Mouse (Mus musculus): Measurements from ENCODE around the gene Dock1.

Gene Dock1

DNA sequence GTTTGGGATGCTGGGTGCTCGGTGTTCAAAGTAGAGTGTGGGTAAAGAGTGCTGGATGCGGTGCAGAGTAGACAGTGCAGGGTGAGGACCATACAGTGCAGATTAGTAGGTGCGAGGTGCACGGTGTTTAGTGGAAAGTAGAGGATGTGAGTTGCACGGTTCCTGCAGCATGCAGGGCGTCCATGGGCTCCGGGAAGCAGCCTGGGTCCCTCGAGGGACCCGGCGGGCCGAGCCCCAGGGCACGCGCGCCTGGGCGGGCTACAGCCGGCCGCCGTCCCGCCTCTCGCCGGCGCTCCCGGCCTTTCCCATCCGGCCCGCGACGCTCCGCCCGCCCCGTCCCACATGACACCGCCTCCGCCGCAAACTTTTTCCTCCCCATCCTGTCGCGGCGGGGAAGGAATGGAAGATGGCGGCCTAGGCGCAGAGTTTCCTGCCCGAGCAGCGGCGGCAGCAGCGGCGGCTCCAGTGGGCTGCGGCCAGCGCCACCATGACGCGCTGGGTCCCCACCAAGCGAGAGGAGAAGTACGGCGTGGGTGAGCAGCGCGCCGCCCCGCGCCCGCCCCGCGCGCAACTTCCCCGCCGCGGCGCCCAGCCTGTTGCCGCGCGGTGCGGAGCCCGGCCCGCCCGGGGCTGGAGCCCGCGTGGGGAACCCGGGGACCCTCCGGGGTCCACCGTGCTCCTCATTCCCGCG is at the start of gene Dock1:
Gene Dock1 (plus strand): TSS at position 343 of the 691 bp plus-strand sequence.
- DNase-seq: peak; percentile 4

DNA sequence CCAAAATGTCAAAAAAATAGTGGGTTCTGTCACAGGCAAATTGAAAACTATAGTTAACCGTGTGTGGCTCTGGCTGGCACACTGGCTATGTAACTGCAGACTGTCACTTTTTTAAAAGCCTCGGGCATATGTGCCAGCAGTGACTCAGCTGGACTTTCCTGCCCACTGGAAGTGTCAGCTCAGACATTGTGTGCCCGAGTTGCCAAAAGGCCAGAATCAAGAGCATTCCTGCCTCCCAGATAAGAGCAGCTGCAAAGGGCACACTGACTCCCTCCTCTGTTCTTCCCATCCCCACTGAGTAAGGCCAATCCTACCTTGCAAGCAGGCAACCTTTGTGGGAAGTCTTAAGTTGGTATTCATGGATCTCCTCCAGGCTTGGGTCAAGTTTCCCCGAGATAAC is 42.5 kb upstream of the Dock1 start:
- no peak for DNase-seq

DNA sequence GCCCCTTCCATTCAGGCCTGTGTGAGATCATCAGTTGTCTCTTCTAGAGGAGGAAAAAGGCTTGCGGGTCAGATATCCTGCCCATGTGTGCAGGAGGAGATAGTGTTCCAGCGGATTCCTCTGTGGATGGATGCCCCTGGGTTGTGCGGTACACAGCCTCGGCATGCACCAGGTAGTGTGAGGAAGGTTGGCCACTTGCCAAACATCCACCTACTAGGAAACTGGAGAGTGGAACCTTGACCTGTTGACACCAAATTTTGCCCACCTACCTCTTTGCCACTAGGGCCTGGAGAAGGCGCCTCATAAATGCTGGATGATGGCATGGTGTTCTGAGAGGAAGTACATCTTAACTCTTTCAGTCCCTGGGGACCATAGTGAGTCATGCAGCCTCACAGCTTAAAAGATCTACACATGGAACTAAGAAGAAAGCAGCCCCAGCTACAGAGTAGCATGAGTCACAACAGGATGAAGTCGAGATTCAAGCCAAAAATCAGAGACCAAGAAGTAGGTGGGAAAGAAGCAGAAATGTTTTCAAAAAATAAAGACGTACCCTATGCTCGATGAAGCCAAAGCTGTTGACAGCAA is 20.1 kb upstream of the Dock1 start:
- no peak for DNase-seq

DNA sequence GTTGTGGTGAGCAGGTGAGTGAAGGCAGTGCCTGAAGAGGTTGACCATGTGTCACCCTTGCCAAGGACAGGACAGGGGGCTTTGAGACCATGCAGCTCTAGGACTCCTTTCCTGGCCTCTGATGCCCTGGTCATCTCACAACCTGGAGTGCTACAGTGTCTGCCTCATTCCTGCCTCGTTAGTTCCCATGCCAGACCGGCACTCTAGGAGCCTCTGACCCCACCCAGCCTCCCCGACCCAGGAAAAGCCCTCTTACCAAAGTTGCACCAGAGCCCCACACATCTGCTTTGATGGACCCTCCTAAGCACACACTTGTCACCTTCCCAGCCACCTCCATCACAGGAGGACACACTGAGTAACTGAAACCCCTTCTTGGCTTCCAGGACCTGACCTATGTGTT is 19.4 kb upstream of the Dock1 start:
- DNase-seq: no peak

DNA sequence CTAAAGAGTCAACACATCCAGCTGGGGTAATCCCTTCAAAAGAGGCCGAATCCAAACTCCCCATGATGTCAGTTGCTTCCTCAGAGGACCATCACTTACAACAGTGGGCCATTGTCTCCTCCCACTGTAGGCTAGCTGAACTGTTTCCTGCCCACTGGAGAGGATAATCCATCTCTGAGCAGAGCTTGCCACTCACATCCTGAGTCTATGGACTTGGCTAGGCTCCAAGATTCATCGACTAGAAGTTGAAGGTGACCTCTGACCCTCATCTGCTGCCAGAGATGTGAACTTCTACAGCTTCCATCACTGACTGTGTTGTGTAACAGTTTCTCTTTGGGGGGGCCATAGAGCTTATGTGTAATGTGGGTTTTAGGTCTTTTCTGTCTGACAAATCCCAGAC is 7.2 kb upstream of the Dock1 start:
- DNase-seq: no peak

DNA sequence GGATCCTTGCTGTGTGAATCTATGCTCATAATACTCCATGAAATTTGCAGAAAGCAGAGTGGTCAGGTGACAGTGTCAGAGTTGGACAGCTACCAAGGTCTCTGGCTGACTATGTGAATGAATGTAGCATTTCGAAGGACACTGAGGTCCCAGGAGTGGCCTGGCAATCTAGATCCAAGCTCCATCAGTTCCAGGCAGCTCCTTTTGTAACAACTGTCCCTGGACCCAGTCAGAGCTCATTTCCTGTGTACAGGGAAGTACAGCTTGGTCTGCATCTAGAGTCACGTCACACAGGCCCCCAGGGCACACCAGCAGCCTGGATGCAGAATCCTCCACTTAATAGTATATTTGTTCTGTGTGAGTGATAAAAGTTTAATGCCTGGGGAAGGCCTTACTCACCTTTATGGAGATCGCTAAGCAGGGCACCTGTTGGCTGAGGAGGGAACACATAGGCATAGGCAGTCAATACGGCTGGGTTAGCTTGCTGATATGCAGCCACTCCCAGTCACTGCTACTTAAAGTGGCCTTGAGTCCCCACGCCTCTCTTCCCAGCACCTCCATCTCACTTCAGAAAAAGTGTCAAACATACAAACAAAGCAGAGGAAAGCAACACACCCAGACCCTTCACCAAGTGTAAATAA is 4.7 kb upstream of the Dock1 start:
- DNase-seq: no peak

DNA sequence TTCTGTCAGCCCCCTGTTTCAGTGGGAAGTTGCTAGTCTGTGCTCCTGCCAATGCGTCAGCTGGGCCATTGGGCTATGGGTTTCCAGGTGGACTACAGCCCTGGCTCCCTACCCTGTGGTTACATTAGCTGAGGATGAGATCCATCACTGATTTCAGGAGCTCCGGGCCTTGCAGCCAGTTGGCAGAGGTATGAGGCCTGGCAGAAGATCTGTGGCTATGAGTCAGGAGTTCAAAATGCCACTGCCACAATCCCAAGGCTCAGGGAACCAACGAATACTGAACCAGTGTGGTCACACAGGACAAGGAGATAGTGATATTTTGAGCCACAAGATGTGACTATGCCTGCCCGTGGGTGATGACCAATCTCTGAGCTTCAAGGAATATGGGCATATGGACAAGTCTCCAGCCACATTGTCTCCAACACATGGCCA is 3.2 kb upstream of the Dock1 start:
- no peak for DNase-seq

DNA sequence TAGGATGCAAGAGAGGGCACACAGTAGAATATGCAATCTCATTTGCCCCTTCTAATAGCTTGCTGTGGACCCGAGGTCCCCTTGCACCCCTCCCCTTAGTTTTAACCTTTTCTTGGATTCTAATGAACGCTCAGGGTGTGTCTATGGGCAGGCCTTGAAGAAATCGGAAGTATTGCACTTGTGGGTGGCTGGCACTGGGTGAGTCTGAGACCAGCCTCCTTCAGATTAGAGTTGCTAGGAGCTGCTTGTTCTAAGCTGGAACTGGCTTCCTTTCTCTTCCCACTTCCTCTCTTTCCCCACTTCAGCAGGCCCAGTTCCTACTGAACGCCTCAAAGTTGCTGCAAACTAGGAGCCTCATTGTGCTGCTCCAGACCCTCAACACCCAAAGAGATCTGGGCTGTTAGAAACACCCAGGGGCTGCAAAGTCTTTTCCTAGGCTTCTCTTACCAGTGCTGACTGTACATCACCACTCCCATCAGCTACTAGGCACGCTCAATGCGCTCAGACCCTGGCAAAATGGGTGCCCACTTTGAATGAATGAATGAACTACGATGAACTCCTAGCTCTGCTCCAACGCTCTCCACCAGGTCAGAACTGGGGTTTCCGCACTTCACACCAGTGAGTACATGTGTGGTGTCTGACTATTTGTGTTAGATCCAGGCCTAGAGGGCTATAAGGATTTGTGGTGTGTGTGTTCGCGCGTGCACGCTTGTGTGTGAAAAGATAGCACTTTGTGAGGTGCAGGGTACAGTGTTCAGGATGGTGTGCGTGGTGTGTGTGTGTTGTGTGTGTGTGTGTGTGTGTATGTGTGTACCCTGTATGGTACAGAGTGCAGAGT is 761 bp upstream of the Dock1 start:
- DNase-seq: no peak

DNA sequence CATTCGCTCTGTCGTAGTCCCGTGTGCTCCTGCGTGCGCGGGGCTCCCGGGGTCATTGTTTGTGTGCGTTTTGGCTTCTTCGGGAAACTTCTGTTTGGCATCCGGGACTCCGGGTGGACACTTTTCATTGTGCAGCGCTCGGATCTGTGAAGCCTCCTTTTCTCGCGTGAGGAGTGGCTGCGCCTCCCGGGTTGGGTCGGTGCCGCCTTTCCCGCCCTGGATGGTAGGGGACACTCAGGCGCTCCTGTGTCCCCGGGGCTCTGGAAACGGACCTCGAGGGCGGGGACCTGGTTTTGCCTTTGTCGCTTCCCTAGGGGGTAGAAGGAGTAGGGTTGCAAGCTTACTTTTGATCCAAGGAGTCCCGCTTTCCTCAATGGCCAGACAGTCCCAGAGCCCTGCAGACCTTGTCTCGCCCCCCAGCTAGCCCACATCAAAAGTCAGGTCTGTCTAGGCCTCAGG is 578 bp downstream of the Dock1 start:
- DNase-seq: no peak

DNA sequence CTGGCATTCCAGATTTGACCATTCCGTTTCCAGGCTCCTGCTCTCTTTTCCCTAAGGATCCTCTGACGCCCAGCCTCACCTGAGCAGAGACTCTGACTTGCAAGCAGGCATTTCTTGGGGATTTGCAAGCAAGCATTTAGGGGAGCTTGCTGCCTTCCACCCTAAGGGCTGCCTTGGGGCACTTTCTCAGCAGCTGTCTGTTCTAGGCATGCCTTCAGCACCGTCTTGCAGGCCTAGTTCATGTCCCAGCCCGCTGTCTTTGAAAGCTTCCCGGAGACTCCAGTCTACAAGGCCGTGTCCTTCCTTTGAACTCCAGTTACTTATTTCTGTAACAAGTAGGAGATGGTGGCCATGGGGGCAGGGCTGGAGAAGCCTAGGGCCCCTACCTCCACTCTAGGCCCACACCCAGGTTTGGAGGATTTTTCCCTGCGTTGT is 1.0 kb downstream of the Dock1 start:
- no peak for DNase-seq

DNA sequence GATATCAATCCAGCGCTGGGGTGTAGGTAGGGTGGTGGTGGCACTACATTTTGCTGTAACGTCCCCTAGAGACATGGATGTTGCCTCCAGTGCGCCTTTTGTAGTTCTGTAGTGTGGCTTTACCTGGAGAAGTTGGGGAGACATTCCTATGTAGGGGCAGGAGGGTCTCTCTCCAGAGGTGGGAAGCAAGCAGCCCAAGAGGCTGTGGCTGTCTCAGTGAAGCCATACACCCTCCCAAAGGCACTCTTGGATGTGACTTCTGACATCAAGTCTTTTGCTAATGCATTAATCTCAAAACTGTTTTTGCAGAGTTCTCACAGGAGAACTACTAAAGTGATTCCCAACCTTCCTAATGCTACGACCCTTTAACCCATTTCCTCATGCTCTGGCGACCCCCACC is 2.7 kb downstream of the Dock1 start:
- DNase-seq: no peak

DNA sequence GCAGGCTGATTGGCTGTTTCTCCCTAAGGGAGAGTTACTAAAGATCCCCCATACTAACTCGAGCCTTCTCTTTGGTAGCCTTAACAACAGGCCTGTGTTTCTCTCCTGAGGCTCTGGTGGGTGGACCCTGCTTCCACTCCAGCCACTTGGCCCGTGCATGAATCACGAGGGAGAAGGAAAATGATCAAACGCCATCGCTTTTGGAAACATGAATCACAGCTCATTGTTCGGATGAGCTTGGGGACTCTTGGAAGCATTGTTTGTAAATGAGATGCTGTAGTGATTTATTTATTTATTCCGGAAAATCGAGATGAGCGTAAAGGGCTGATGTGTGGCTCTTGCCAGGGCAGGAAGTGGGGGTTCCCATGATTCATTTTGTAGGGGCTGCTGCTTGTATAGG is 3.5 kb downstream of the Dock1 start:
- DNase-seq: no peak

DNA sequence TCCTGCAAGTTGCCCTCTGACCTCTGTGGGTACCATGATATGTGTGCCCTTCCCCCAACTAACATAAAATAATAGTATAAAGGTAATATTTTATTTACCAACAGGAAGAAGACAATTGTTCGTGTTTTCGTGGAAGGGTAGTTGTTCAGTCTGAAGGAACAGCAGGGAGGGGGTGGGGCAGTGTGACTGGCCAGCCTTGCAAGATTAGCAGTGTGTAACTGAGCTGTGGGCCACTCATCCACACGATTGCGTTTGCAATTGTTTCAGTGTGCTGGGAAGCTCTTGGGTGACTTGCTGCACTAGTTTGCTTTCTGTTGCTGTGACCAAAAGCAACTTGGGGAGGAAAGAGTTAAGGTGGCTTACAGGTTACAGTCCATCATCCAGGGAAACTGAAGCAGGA is 7.4 kb downstream of the Dock1 start:
- no peak for DNase-seq

DNA sequence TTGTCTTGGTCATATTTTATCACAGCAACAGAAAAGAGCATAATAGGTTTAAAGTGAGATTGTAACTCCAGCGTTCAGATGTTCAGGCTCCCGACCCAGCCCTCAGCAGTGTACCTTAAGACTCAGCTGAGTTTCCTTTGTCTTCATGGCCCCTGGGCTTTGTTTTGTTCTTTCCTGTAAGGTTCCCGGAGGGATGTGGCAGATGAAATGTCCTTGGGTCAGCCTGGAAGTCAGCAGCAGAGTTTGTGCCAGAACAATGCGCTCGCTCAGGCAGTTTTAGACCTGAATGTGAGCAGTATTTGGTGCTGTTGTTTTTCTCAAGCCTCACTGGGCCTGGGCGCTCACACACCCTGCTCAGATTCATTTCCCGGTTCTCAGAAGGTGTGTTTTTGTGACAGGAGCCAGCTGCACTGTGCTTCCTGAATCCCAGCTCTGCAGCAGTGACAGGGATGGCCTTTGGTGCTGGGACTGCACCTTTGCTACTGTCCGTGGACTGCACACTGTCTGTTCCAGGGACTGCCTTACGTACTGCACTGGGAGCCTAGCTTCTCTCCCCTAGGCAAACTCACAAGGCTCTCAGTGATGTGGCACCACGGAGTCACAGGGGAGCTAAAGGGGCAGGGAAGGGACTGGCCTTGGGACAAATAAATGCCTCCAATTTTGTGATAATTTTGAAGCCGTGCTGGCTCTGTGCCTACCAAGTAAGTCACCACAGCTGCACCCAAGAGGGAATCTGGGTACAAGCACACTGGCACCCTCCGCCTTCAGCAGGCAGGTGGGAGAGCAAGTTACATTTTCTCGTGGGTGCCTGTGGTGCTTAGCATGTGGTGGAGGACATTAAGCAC is 9.1 kb downstream of the Dock1 start:
- no peak for DNase-seq

DNA sequence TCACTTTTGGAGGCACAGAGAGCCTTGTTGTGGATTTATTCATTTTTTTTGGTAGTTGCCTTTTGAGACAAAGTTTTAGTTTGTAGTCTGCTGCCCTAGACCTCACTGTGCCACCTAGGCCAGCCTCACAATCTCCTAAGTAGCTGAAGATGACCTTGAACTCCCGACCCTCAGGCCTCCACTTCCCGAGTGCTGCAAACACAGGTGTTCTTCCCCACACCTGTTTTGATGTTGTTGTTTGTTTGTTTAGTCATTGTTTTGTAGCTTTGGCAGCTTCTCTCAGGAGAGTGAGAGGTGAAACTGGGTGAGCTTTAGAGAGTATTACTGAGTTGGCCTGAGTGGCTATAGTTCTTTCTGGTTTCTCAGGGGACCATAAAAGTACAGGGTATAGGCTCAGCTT is 9.7 kb downstream of the Dock1 start:
- no peak for DNase-seq

DNA sequence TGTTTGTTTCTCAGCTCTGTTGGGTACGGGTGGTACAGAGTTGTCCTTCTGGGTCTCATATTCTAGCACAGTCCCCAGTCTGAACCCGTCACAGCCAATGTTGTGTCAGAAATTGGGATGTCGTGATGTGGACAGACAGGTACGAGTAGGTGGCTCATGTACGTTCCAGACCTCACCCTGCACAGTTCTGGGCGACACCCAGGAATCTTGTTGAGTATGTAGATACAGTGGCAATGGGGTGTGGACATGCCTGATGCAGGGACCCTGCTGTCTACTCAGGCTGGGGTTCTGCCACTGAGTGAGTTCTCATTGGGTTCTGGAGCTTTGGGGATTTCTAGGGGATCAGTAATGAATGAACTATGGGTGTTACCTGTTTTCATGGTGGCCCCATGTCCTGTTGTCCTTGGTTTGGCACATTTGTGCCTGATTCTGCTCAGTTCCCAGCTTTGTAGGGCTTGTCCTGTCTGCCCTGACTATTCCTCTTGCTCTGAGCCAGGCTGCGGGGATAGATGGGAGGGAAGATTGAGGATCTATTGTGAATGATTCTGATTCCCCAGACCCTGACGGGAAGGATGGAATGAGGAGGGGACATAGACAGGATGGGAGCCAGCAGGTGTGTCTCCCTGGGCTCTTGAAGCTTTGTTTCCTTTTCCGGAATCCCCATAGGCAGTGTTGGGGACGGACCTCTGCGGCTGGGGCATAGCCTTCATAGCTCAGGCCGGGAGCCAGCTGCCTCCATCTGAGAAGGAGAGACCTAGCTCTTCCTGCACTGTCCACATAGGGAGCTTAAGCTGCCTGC is 11.5 kb downstream of the Dock1 start:
- DNase-seq: no peak

DNA sequence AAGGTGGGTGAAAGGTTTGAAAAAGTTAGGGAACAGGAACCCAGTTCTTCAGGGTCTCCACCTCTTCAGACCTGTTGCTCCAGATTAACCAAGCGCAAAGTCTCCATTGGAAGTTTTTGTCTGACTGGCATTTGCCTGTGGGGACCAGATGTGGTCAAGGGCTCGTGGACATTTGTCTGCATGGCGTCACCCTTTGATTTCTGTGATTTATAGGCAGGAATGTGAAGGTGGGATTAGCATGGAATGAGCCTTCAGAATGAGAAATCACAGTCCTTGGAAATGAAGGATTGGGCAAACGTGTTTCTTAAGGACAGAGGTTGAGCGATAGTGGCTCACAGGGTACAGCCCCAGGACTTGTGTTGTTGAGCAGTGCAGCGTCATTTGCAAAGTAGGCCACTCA is 17.9 kb downstream of the Dock1 start:
- DNase-seq: no peak

DNA sequence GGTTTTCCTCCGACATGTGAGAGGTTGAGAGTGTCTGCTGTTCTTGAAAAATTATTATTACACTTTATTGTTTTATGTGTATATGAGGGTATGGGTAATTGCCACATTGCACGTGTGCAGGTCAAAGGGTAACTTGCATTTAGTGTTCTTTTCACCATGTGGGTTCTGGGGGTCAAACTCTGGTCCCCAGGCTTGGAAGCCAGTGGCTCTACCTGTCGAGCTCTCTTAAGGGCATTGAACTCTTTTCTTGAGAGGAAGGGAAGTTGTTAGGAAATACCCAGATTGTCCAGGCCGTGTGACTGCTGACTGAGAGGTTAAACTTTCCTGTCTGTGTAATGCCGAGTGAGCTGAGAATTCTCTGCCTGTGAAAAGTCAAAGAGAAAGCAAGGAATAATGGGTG is 19.7 kb downstream of the Dock1 start:
- DNase-seq: no peak

DNA sequence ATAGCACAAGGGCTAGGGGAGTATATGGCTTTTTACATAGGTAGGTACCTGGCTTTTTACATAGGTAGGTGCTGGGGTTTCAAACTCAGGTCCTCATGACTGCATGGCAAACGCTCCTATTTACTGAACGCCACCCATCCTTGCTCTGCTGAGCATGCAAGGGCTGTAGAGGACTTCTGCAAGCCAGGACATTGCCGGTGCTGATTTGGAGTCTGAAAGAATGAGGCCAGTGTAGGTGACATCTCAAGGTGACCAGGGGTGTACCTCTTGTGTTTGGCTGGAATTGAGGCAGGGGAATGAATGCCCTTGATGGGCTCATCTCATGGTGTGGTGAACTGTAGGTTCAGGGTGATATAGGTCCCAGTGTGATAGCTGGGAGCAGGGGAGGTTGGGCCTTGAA is 20.4 kb downstream of the Dock1 start:
- no peak for DNase-seq

DNA sequence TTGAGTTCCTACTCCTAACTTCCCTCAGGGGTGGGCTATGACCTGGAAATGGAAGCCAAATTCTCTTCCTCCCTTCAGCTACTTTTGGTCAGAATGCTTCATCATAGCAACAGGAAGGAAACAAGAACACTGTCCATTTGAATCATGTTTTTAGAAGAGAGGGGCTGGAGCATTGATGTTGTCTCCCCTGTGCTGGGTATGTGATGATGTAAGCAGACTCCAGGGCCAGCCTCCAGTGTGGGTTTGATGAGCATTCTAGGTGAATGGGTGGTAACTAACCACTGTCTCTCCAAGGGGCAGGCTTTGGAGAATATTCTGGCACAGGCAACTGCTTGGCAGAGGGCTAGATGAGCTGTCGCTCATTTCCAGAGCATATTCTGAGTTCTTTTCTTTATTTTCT is 22.9 kb downstream of the Dock1 start:
- DNase-seq: no peak

DNA sequence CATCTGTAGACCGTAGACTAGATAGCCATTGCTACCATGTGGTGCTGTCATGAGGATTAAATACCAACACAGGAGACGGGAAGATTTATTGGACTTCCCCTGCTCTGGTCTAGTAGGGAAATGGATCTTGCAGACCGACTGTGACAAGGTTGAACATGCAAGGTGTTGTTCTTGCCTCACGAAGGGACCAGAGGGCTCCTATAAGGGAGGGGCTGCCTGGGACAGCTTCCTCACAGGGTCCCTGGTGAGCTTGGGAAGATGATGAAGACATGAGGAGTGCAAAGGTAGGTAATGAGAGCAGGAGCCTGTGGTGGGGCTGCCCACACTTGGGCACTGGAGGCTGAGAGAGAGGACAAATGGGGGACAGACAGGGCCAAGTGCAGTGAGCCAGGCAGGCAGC is 25.0 kb downstream of the Dock1 start:
- DNase-seq: no peak
